Mouse (Mus musculus): ENCODE data around the gene Agap1. TPM values are rescaled to one million over a fixed set of nuclear protein-coding genes. Genes with fewer than 3 reads are reported as not detected.

Gene Agap1
- polyA plus RNA-seq, 1 experiment from 2014 or later: 47.7 TPM

- Histone ChIP-seq H3K36me3 (ENCODE audit: control insufficient read depth, insufficient read depth, low read length) (no peaks in the 10 kb centered on the region), H3K4me2 (ENCODE audit: low read length) (no peak overlapping the region), H3K9ac (ENCODE audit: low read depth, low read length) (no peak overlapping the region), H3K9me3 (replicated peaks; ENCODE audit: control insufficient read depth, low read length, poor library complexity, severe bottlenecking) (no peaks in the 10 kb centered on the region), H3K4me1 (ENCODE audit: control insufficient read depth, insufficient read depth, low read length) (peaks cover 14% of the 10 kb centered on the region), H3K27me3 (ENCODE audit: control insufficient read depth, insufficient read depth, low read depth, low read length) (peaks cover 56% of the 10 kb centered on the region), H3K27ac (ENCODE audit: low read length) (no peak overlapping the region), H3K4me3 (ENCODE audit: low read depth, low read length) (no peak overlapping the region)
- 1% methylated on average over 16 of the region's 16 CpGs for WGBS
- ATAC-seq: no peak
Observed at GRCm38 (mm10) chr1:89932616-89933015, 478.0 kb downstream of the Agap1 start.

DNA sequence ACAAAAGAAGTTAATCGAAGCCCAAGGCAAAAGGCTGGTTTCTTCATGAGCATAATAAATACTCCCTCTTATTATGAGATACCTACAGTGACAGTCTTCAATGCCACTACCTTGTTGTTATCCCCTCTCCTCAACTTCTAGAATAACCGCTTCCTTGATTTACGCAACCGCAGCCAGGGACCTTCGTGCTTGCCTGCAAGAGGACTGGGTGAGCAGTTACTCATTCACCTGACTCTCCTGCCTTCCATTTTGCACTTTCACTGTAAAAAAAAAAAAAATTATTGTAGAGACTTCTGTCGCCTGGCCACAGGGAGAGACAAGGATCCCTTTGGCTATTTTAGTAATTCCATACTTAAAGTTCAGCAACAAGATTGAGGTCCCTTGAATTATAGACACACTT, 478.4 kb downstream of the Agap1 start:
- peaks cover 56% of the 10 kb centered on the region for H3K27me3 ChIP-seq (ENCODE audit: control insufficient read depth, insufficient read depth, low read depth, low read length)
- no peaks in the 10 kb centered on the region for H3K36me3 ChIP-seq (ENCODE audit: control insufficient read depth, insufficient read depth, low read length)
- no peak overlapping the region for H3K4me2 ChIP-seq (ENCODE audit: low read length)
- H3K4me1 ChIP-seq (ENCODE audit: control insufficient read depth, insufficient read depth, low read length): peaks cover 14% of the 10 kb centered on the region
- H3K9me3 ChIP-seq (replicated peaks; ENCODE audit: control insufficient read depth, low read length, poor library complexity, severe bottlenecking): no peaks in the 10 kb centered on the region
- H3K27ac ChIP-seq (ENCODE audit: low read length): no peak overlapping the region
- no peak overlapping the region for H3K4me3 ChIP-seq (ENCODE audit: low read depth, low read length)
- ATAC-seq: no peak
- WGBS: 4% methylated on average over 6 of the region's 6 CpGs
- no peak overlapping the region for H3K9ac ChIP-seq (ENCODE audit: low read depth, low read length)

- peaks cover 56% of the 10 kb centered on the region for H3K27me3 ChIP-seq (ENCODE audit: control insufficient read depth, insufficient read depth, low read depth, low read length)
- H3K9ac ChIP-seq (ENCODE audit: low read depth, low read length): no peak overlapping the region
- WGBS: under 1% methylated on average over 21 of the region's 21 CpGs
Observed at GRCm38 (mm10) chr1:89933786-89934185, 479.2 kb downstream of the Agap1 start.

GRCm38 (mm10) chr1:89934316-89935260, 480.0 kb downstream of the Agap1 start:
- WGBS: 3% methylated on average over 19 of the region's 19 CpGs
- peaks cover 61% of the 10 kb centered on the region for H3K27me3 ChIP-seq (ENCODE audit: control insufficient read depth, insufficient read depth, low read depth, low read length)
- H3K36me3 ChIP-seq (ENCODE audit: control insufficient read depth, insufficient read depth, low read length): no peaks in the 10 kb centered on the region
- no peak for ATAC-seq
- no peak overlapping the region for H3K9ac ChIP-seq (ENCODE audit: low read depth, low read length)
- H3K4me1 ChIP-seq (ENCODE audit: control insufficient read depth, insufficient read depth, low read length): peaks cover 14% of the 10 kb centered on the region
- no peak overlapping the region for H3K4me3 ChIP-seq (ENCODE audit: low read depth, low read length)
- H3K27ac ChIP-seq (ENCODE audit: low read length): no peak overlapping the region
- no peaks in the 10 kb centered on the region for H3K9me3 ChIP-seq (replicated peaks; ENCODE audit: control insufficient read depth, low read length, poor library complexity, severe bottlenecking)
- H3K4me2 ChIP-seq (ENCODE audit: low read length): 0 out of 2 replicates have a peak overlapping the region, but pooled peaks have one; percentile 8

More at GRCm38 (mm10) chr1:89933786-89934185, 479.2 kb downstream of the Agap1 start:
- Histone ChIP-seq H3K27ac (ENCODE audit: low read length) (no peak overlapping the region), H3K36me3 (ENCODE audit: control insufficient read depth, insufficient read depth, low read length) (no peaks in the 10 kb centered on the region), H3K4me2 (ENCODE audit: low read length) (peak overlapping the region; percentile 8; the same call in 1 of the 2 replicates), H3K4me1 (ENCODE audit: control insufficient read depth, insufficient read depth, low read length) (peaks cover 14% of the 10 kb centered on the region), H3K4me3 (ENCODE audit: low read depth, low read length) (no peak overlapping the region), H3K9me3 (replicated peaks; ENCODE audit: control insufficient read depth, low read length, poor library complexity, severe bottlenecking) (no peaks in the 10 kb centered on the region)
- no peak for ATAC-seq

- 3% methylated on average over 29 of the region's 29 CpGs for WGBS
- 0 out of 2 replicates have a peak overlapping the region, but pooled peaks have one; percentile 16 for H3K9ac ChIP-seq (ENCODE audit: low read depth, low read length)
- H3K36me3 ChIP-seq (ENCODE audit: control insufficient read depth, insufficient read depth, low read length): no peaks in the 10 kb centered on the region
- no peaks in the 10 kb centered on the region for H3K9me3 ChIP-seq (replicated peaks; ENCODE audit: control insufficient read depth, low read length, poor library complexity, severe bottlenecking)
- no peak for ATAC-seq
- peaks cover 63% of the 10 kb centered on the region for H3K27me3 ChIP-seq (ENCODE audit: control insufficient read depth, insufficient read depth, low read depth, low read length)
- H3K4me2 ChIP-seq (ENCODE audit: low read length): 0 out of 2 replicates have a peak overlapping the region, but pooled peaks have one; percentile 8
- H3K27ac ChIP-seq (ENCODE audit: low read length): no peak overlapping the region
- no peak overlapping the region for H3K4me3 ChIP-seq (ENCODE audit: low read depth, low read length)
- H3K4me1 ChIP-seq (ENCODE audit: control insufficient read depth, insufficient read depth, low read length): peaks cover 6% of the 10 kb centered on the region
Observed at GRCm38 (mm10) chr1:89935493-89936348, 481.1 kb downstream of the Agap1 start.

DNA sequence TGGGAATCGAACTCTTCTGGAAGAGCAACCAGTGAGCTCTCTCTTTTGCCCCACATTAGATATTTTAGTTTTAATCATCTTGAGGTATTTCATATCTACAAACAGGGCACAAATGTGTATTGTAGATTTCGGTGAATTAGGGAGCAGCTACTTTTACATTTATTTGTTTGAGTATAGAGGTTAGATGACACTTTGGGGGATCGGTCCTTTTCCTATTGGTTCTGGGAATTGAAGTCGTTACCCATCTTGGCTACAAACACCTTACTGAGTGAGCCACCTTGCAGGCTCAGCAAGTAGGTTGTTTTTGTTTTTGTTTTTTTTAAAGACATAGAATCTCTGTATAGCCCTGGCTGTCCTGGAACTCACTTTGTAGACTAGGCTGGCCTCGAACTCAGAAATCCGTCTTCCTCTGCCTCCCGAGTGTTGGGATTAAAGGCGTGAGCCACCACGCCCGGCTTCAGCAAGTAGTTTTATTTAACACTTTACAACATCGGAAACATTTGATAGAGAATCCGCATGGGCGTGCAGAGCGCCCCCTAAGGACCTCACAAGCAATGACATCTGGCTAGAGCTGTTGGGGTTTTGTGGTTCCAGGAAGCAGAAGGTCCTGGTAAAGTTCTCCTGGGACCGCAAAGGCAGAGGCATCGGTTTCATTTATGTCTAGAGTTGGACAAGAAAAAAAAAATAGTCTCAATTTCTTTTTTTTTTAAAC, 484.4 kb downstream of the Agap1 start:
- Histone ChIP-seq H3K4me2 (ENCODE audit: low read length) (no peak overlapping the region), H3K4me3 (ENCODE audit: low read depth, low read length) (no peak overlapping the region), H3K4me1 (ENCODE audit: control insufficient read depth, insufficient read depth, low read length) (peaks cover 16% of the 10 kb centered on the region; the same call in 1 of the 2 replicates), H3K9me3 (replicated peaks; ENCODE audit: control insufficient read depth, low read length, poor library complexity, severe bottlenecking) (no peaks in the 10 kb centered on the region), H3K9ac (ENCODE audit: low read depth, low read length) (no peak overlapping the region), H3K27ac (ENCODE audit: low read length) (no peak overlapping the region), H3K36me3 (ENCODE audit: control insufficient read depth, insufficient read depth, low read length) (no peaks in the 10 kb centered on the region), H3K27me3 (ENCODE audit: control insufficient read depth, insufficient read depth, low read depth, low read length) (peaks cover 58% of the 10 kb centered on the region)
- ATAC-seq: no peak
- WGBS: 25% methylated on average over 16 of the region's 16 CpGs

- Histone ChIP-seq H3K36me3 (ENCODE audit: control insufficient read depth, insufficient read depth, low read length) (no peaks in the 10 kb centered on the region), H3K9me3 (replicated peaks; ENCODE audit: control insufficient read depth, low read length, poor library complexity, severe bottlenecking) (no peaks in the 10 kb centered on the region), H3K9ac (ENCODE audit: low read depth, low read length) (no peak overlapping the region), H3K4me3 (ENCODE audit: low read depth, low read length) (no peak overlapping the region), H3K27me3 (ENCODE audit: control insufficient read depth, insufficient read depth, low read depth, low read length) (peaks cover 63% of the 10 kb centered on the region), H3K27ac (ENCODE audit: low read length) (no peak overlapping the region), H3K4me2 (ENCODE audit: low read length) (no peak overlapping the region), H3K4me1 (ENCODE audit: control insufficient read depth, insufficient read depth, low read length) (peaks cover 16% of the 10 kb centered on the region; the same call in 1 of the 2 replicates)
- ATAC-seq: no peak
- WGBS: 25% methylated on average over 16 of the region's 16 CpGs
Observed at GRCm38 (mm10) chr1:89939596-89939960, 485.0 kb downstream of the Agap1 start.

- WGBS: 4% methylated on average over 34 of the region's 34 CpGs
- Histone ChIP-seq H3K27ac (ENCODE audit: low read length) (no peak overlapping the region), H3K4me3 (ENCODE audit: low read depth, low read length) (no peak overlapping the region), H3K27me3 (ENCODE audit: control insufficient read depth, insufficient read depth, low read depth, low read length) (peaks cover 67% of the 10 kb centered on the region), H3K36me3 (ENCODE audit: control insufficient read depth, insufficient read depth, low read length) (no peaks in the 10 kb centered on the region), H3K9me3 (replicated peaks; ENCODE audit: control insufficient read depth, low read length, poor library complexity, severe bottlenecking) (no peaks in the 10 kb centered on the region), H3K9ac (ENCODE audit: low read depth, low read length) (no peak overlapping the region), H3K4me2 (ENCODE audit: low read length) (no peak overlapping the region), H3K4me1 (ENCODE audit: control insufficient read depth, insufficient read depth, low read length) (peaks cover 16% of the 10 kb centered on the region; the same call in 1 of the 2 replicates)
- no peak for ATAC-seq
Observed at GRCm38 (mm10) chr1:89939981-89940726, 485.5 kb downstream of the Agap1 start.
